Mouse (Mus musculus): Measurements from ENCODE around the gene Ppp1r37. TPM values are rescaled to one million over a fixed set of nuclear protein-coding genes. Genes with fewer than 3 reads are reported as not detected.

Ppp1r37 gene
- polyA plus RNA-seq, 1 experiment from 2014 or later, result 24.8 TPM

GRCm38 (mm10) chr7:19586269-19586668 is 23.4 kb upstream of the Ppp1r37 start:
- Histone ChIP-seq H3K4me1 (no peaks in the 10 kb centered on the region), H3K9ac (no peak overlapping the region), H3K9me3 (no peaks in the 10 kb centered on the region), H3K27me3 (no peaks in the 10 kb centered on the region), H3K4me3 (no peak overlapping the region), H3K4me2 (no peak overlapping the region), H3K27ac (no peak overlapping the region), H3K36me3 (peaks cover 87% of the 10 kb centered on the region)
- ATAC-seq (ENCODE audit: borderline replicate concordance, extremely low read depth, low FRiP score, low TSS enrichment), result no peak
- 83% methylated on average over 46 of the region's 46 CpGs for WGBS

DNA sequence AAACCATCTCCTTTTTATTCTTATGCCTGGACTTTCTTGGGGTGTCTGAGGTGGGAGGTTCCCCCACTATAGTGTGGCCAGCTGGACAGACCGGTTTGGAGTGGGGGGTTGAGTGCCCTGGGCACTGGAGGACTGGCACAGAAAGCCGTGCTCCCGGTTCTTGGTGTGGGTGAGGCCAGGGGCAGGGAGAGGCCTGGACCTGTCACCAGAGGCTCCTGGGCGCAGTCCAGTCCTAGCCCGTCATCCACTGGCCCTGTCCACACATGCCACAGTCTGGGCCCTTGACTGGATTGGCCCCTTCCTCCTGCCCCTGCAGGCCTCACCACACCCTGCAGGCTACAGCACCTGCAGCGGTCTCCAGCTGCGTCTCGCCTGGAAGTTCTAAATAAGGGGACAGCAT is 17.8 kb upstream of the Ppp1r37 start:
- Histone ChIP-seq H3K9ac (no peak overlapping the region), H3K27ac (no peak overlapping the region), H3K4me3 (no peak overlapping the region), H3K4me1 (peaks cover 11% of the 10 kb centered on the region), H3K9me3 (no peaks in the 10 kb centered on the region), H3K4me2 (no peak overlapping the region), H3K27me3 (peaks cover 32% of the 10 kb centered on the region), H3K36me3 (peaks cover 48% of the 10 kb centered on the region)
- WGBS, result 81% methylated on average over 8 of the region's 8 CpGs
- peak; percentile 12; the same call in 1 of the 2 replicates for ATAC-seq (ENCODE audit: borderline replicate concordance, extremely low read depth, low FRiP score, low TSS enrichment)

DNA sequence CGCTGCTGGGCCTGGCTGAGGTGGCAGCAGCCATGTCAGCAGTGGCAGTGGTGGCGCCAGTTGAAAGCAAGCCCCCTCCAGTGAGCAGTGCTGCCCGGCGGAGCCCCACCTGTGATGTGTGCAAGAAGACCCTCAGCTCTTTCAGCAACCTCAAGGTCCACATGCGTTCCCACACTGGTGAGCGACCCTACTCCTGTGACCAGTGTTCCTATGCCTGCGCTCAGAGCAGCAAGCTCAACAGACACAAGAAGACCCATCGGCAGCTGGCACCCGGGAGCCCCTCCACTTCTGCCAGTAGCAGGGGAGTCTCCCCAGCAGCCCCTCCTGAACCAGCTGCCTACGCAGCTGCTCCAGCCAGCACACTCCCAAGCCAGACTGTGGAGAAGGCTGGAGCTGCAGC is 16.9 kb upstream of the Ppp1r37 start:
- peaks cover 33% of the 10 kb centered on the region for H3K27me3 ChIP-seq
- peaks cover 41% of the 10 kb centered on the region for H3K36me3 ChIP-seq
- 81% methylated on average over 10 of the region's 10 CpGs for WGBS
- no peaks in the 10 kb centered on the region for H3K9me3 ChIP-seq
- H3K4me3 ChIP-seq, result no peak overlapping the region
- H3K27ac ChIP-seq, result no peak overlapping the region
- H3K9ac ChIP-seq, result no peak overlapping the region
- peaks cover 11% of the 10 kb centered on the region for H3K4me1 ChIP-seq
- no peak for ATAC-seq (ENCODE audit: borderline replicate concordance, extremely low read depth, low FRiP score, low TSS enrichment)
- H3K4me2 ChIP-seq, result no peak overlapping the region

DNA sequence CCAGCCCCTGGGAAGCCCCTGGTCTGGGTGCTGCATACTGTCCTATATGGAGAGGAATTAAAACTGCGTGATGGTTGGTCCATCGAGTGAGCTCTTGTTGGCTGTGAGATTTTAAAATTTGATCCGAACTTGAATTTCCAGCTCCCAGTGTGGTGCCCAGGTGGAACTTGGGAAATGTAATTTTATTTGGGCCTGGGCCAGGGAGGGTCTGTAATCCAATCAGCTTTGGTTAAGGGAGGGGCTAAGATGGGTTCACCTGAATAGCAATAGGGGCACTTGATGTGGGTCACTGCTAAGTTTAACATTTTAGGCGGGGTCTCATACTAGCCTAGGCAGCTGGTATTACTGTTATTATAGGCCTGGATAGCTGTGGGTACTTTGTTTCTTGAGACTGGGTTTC is 15.6 kb upstream of the Ppp1r37 start:
- Histone ChIP-seq H3K4me2 (peak overlapping the region; percentile 89; the same call in 1 of the 2 replicates), H3K27me3 (peaks cover 35% of the 10 kb centered on the region), H3K36me3 (peaks cover 28% of the 10 kb centered on the region), H3K27ac (no peak overlapping the region), H3K9ac (no peak overlapping the region), H3K9me3 (no peaks in the 10 kb centered on the region), H3K4me1 (peaks cover 18% of the 10 kb centered on the region), H3K4me3 (no peak overlapping the region)
- WGBS, result 60% methylated on average over 4 of the region's 4 CpGs
- ATAC-seq (ENCODE audit: borderline replicate concordance, extremely low read depth, low FRiP score, low TSS enrichment), result no peak

DNA sequence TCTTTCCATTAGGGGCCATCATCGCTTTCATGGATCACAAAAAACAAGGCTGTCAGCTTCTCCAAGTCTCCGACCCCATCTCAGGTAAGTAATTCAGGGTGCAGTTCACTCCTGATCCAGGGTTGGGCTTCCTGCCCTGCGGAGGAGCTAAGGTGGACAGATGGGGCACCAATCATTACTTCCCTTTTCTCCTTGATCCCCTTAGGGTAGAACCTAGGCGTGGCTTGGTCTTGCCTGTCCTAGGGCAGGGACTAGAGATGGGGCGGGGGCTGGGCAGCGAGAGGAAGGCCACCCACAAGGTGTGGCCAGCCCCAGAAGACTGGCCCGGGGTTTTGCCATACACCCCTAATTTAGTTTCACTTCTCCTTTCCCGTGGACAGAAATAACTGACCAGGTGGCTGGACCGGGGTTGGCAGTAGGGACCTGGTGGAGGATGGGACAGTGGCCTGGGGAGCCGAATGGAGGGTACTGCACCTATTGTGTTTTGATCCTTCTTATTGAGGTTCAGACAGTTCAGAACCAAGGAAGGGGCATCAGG is 15.1 kb upstream of the Ppp1r37 start:
- ATAC-seq (ENCODE audit: borderline replicate concordance, extremely low read depth, low FRiP score, low TSS enrichment), result no peak
- no peak overlapping the region for H3K27ac ChIP-seq
- H3K4me2 ChIP-seq, result peak overlapping the region; percentile 89
- peaks cover 35% of the 10 kb centered on the region for H3K27me3 ChIP-seq
- WGBS, result 19% methylated on average over 10 of the region's 10 CpGs
- H3K4me1 ChIP-seq, result peaks cover 18% of the 10 kb centered on the region
- no peaks in the 10 kb centered on the region for H3K9me3 ChIP-seq
- peak overlapping the region; percentile 43 for H3K4me3 ChIP-seq
- peak overlapping the region; percentile 27; the same call in 1 of the 2 replicates for H3K9ac ChIP-seq
- H3K36me3 ChIP-seq, result peaks cover 27% of the 10 kb centered on the region

DNA sequence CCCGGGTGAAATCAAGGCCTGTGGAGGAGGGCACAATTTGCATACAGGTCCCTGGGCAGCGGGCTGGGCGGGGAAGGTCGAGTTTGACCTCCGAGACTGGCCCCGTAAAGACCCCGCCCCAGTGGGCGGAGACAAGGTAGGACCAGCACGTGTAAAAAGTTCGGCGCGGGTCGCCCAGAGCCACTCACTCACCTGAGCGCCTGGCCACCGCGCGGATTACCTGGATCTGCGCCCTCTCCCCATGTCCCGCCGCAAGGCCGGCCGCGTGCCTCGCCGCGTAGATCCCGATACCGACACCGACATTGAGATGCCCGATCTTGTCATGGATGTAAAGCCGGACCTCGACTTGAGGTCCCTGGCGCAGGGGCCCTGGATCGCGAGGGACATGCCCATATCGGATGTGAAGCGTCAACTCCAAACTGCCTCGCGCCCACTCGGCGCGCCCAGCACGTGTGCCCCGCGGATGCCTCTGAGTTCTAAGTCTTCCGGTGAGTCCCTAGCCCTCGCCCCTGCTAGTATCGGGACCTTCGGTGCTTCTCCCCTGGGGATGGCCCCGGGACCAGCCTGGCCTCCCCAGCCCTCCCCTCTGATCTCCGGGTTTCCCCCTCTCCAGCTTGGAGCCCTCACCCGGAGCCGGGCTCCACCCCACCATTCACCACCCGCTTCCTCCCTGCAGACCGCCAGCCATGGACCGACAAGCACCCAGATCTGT is 14.4 kb upstream of the Ppp1r37 start, which contains the start of the genes Zfp296 and Gemin7:
Zfp296 (plus strand) TSS at position 147 of the 712 bp plus-strand sequence.
Gemin7 (minus strand) TSS at position 455 of the 712 bp plus-strand sequence.
- Histone ChIP-seq H3K9ac (peak within 1 kb of the TSS; percentile 27), H3K4me1 (peaks cover 21% of the 10 kb centered on the region), H3K27me3 (peaks cover 35% of the 10 kb centered on the region), H3K27ac (no peak within 1 kb of the TSS), H3K4me3 (peak within 1 kb of the TSS; percentile 43), H3K9me3 (no peaks in the 10 kb centered on the region), H3K4me2 (peak within 1 kb of the TSS; percentile 89), H3K36me3 (peaks cover 22% of the 10 kb centered on the region)
- WGBS, result under 1% methylated on average over 56 of the region's 56 CpGs
- ATAC-seq (ENCODE audit: borderline replicate concordance, extremely low read depth, low FRiP score, low TSS enrichment), result no peak

GRCm38 (mm10) chr7:19575559-19575958 is 12.7 kb upstream of the Ppp1r37 start:
- H3K27ac ChIP-seq, result no peak overlapping the region
- H3K4me1 ChIP-seq, result peaks cover 34% of the 10 kb centered on the region
- H3K36me3 ChIP-seq, result peaks cover 8% of the 10 kb centered on the region
- peaks cover 35% of the 10 kb centered on the region for H3K27me3 ChIP-seq
- H3K4me2 ChIP-seq, result no peak overlapping the region
- H3K9me3 ChIP-seq, result no peaks in the 10 kb centered on the region
- H3K4me3 ChIP-seq, result no peak overlapping the region
- 65% methylated on average over 3 of the region's 3 CpGs for WGBS
- no peak for ATAC-seq (ENCODE audit: borderline replicate concordance, extremely low read depth, low FRiP score, low TSS enrichment)
- no peak overlapping the region for H3K9ac ChIP-seq

GRCm38 (mm10) chr7:19573776-19574140 is 10.9 kb upstream of the Ppp1r37 start:
- H3K36me3 ChIP-seq, result peaks cover 15% of the 10 kb centered on the region; the same call in 1 of the 2 replicates
- peaks cover 33% of the 10 kb centered on the region for H3K27me3 ChIP-seq
- H3K4me3 ChIP-seq, result peak overlapping the region; percentile 81
- H3K4me1 ChIP-seq, result peaks cover 34% of the 10 kb centered on the region
- ATAC-seq (ENCODE audit: borderline replicate concordance, extremely low read depth, low FRiP score, low TSS enrichment), result no peak
- H3K27ac ChIP-seq, result peak overlapping the region; percentile 93
- H3K9me3 ChIP-seq, result no peaks in the 10 kb centered on the region
- peak overlapping the region; percentile 91 for H3K4me2 ChIP-seq
- WGBS, result 16% methylated on average over 16 of the region's 16 CpGs
- peak overlapping the region; percentile 81 for H3K9ac ChIP-seq

GRCm38 (mm10) chr7:19572926-19573775 is 10.3 kb upstream of the Ppp1r37 start:
- Histone ChIP-seq H3K27me3 (peaks cover 27% of the 10 kb centered on the region), H3K4me2 (peak overlapping the region; percentile 91), H3K9me3 (no peaks in the 10 kb centered on the region), H3K4me1 (peaks cover 34% of the 10 kb centered on the region), H3K9ac (peak overlapping the region; percentile 81), H3K36me3 (peaks cover 18% of the 10 kb centered on the region; the same call in 1 of the 2 replicates), H3K4me3 (peak overlapping the region; percentile 81), H3K27ac (peak overlapping the region; percentile 93)
- WGBS, result under 1% methylated on average over 53 of the region's 53 CpGs
- ATAC-seq (ENCODE audit: borderline replicate concordance, extremely low read depth, low FRiP score, low TSS enrichment), result peak; percentile 81

DNA sequence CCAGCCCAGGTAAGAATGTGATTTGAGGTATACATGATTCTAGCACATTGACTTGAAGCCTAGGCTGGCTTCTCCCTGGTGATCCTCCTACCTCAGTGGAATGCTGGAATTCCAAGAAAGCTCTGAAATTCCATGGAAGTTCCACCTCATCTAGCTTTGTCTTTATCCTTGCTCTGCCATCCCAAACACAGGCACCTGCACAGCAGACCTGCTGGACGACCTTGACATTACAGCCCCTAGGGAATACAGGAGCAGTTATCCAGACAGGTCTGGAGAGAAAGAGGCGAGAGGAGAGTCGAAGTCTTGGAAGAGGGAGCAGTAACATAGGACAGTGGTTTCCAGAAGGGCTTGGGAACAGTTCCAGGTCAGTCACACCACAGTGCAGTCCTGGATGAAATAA is 6.8 kb upstream of the Ppp1r37 start:
- no peak overlapping the region for H3K4me2 ChIP-seq
- H3K4me1 ChIP-seq, result peaks cover 23% of the 10 kb centered on the region
- no peak for ATAC-seq (ENCODE audit: borderline replicate concordance, extremely low read depth, low FRiP score, low TSS enrichment)
- WGBS, result 75% methylated on average over 3 of the region's 3 CpGs
- H3K9me3 ChIP-seq, result no peaks in the 10 kb centered on the region
- no peak overlapping the region for H3K4me3 ChIP-seq
- peaks cover 41% of the 10 kb centered on the region for H3K36me3 ChIP-seq
- H3K27ac ChIP-seq, result no peak overlapping the region
- H3K9ac ChIP-seq, result no peak overlapping the region
- peaks cover 1% of the 10 kb centered on the region; the same call in 1 of the 2 replicates for H3K27me3 ChIP-seq

DNA sequence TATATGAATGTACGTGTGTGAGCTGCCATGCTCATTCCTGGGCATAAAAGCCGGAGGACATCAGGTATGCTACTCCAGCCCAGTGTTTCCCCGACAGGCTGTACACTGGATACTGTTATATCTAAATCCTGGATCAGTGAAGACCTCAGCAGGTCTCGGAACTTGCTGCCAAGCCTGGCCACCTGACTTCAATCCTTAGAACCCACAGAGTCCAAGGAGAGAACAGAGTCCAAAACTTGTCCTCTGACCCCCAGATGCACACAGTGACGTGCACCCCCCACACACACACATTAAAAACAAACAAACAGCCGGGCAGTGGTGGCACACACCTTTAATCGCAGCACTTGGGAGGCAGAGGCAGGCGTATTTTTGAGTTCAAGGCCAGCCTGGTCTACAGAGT is 4.5 kb upstream of the Ppp1r37 start:
- WGBS, result 89% methylated on average over 8 of the region's 8 CpGs
- H3K9ac ChIP-seq, result no peak overlapping the region
- H3K4me1 ChIP-seq, result peaks cover 21% of the 10 kb centered on the region
- H3K4me2 ChIP-seq, result no peak overlapping the region
- H3K4me3 ChIP-seq, result no peak overlapping the region
- no peaks in the 10 kb centered on the region; the same call in 1 of the 2 replicates for H3K9me3 ChIP-seq
- no peak overlapping the region for H3K27ac ChIP-seq
- no peak for ATAC-seq (ENCODE audit: borderline replicate concordance, extremely low read depth, low FRiP score, low TSS enrichment)
- peaks cover 47% of the 10 kb centered on the region for H3K36me3 ChIP-seq
- H3K27me3 ChIP-seq, result no peaks in the 10 kb centered on the region
